Mouse (Mus musculus): ENCODE data around the gene Sar1b. TPM values are rescaled to one million over a fixed set of nuclear protein-coding genes. Genes with fewer than 3 reads are reported as not detected.
"Not testable (repeated sequence)": the region's sequence is repeated elsewhere in the genome, so short reads cannot be mapped to it uniquely, and the experiment has no call there.

The Sar1b gene
- 144 and 146 TPM in 2 replicates for polyA plus RNA-seq (2016; fragmentation: Nextera tagmentation; extraction: Ambion mirVana)

- H3K4me1 ChIP-seq = peaks cover 13% of the 10 kb centered on the region
- H3K27ac ChIP-seq = no peak within 1 kb of the TSS
- H3K9me3 ChIP-seq = no peaks in the 10 kb centered on the region
- peak within 1 kb of the TSS; percentile 75 for H3K4me3 ChIP-seq
- H3K27me3 ChIP-seq (replicated peaks) = no peaks in the 10 kb centered on the region
- no peaks in the 10 kb centered on the region for H3K36me3 ChIP-seq
- WGBS = 2% methylated on average over 30 of the region's 30 CpGs
- H3K9ac ChIP-seq = peak within 1 kb of the TSS; percentile 73
- ATAC-seq (ENCODE audit: low FRiP score, low read depth) = peak; percentile 88
- H3K4me2 ChIP-seq (replicated peaks) = peak within 1 kb of the TSS; percentile 94
Observed at GRCm38 (mm10) chr11:51763213-51763907, at the start of gene Sar1b, which contains the start of gene Sec24a. Gene Sar1b, plus strand, starts transcription at chr11:51763687. Gene Sec24a, minus strand, starts transcription at chr11:51763634.

- Histone ChIP-seq H3K9me3 (no peaks in the 10 kb centered on the region), H3K4me2 (replicated peaks) (no peak overlapping the region), H3K27ac (no peak overlapping the region), H3K27me3 (replicated peaks) (no peaks in the 10 kb centered on the region), H3K4me1 (no peaks in the 10 kb centered on the region), H3K4me3 (no peak overlapping the region), H3K9ac (no peak overlapping the region), H3K36me3 (peaks cover 55% of the 10 kb centered on the region)
- 94% methylated on average over 11 of the region's 11 CpGs for WGBS
- no peak for ATAC-seq (ENCODE audit: low FRiP score, low read depth)
Observed at GRCm38 (mm10) chr11:51721066-51721465, 42.4 kb upstream of the Sar1b start.

GRCm38 (mm10) chr11:51732883-51733282 lies 30.6 kb upstream of the Sar1b start:
- no peak overlapping the region for H3K27ac ChIP-seq
- WGBS = 93% methylated on average over 1 of the region's 1 CpGs

GRCm38 (mm10) chr11:51734218-51734617 lies 29.3 kb upstream of the Sar1b start:
- ATAC-seq (ENCODE audit: low FRiP score, low read depth) = not testable (repeated sequence)
- WGBS = 96% methylated on average over 13 of the region's 13 CpGs

More at GRCm38 (mm10) chr11:51732883-51733282, 30.6 kb upstream of the Sar1b start:
- Histone ChIP-seq H3K9me3 (no peaks in the 10 kb centered on the region), H3K4me3 (no peak overlapping the region), H3K9ac (no peak overlapping the region), H3K4me1 (no peaks in the 10 kb centered on the region), H3K27me3 (replicated peaks) (no peaks in the 10 kb centered on the region), H3K4me2 (replicated peaks) (no peak overlapping the region), H3K36me3 (peaks cover 34% of the 10 kb centered on the region)
- no peak for ATAC-seq (ENCODE audit: low FRiP score, low read depth)

GRCm38 (mm10) chr11:51738651-51739403 lies 24.7 kb upstream of the Sar1b start:
- Histone ChIP-seq H3K4me1 (no peaks in the 10 kb centered on the region), H3K27me3 (replicated peaks) (no peaks in the 10 kb centered on the region), H3K4me3 (no peak overlapping the region), H3K9ac (no peak overlapping the region), H3K27ac (no peak overlapping the region), H3K4me2 (replicated peaks) (no peak overlapping the region), H3K9me3 (no peaks in the 10 kb centered on the region), H3K36me3 (peaks cover 35% of the 10 kb centered on the region)
- ATAC-seq (ENCODE audit: low FRiP score, low read depth) = no peak
- 82% methylated on average over 3 of the region's 3 CpGs for WGBS

More at GRCm38 (mm10) chr11:51734218-51734617, 29.3 kb upstream of the Sar1b start:
- H3K4me2 ChIP-seq (replicated peaks); H3K9ac ChIP-seq; H3K27me3 ChIP-seq (replicated peaks); H3K9me3 ChIP-seq; H3K27ac ChIP-seq; H3K4me1 ChIP-seq; H3K4me3 ChIP-seq: not testable (repeated sequence)
- peaks cover 34% of the 10 kb centered on the region for H3K36me3 ChIP-seq

- 96% methylated on average over 3 of the region's 3 CpGs for WGBS
Observed at GRCm38 (mm10) chr11:51740701-51741100, 22.8 kb upstream of the Sar1b start.

GRCm38 (mm10) chr11:51746096-51746495 lies 17.4 kb upstream of the Sar1b start:
- no peak overlapping the region for H3K9ac ChIP-seq
- H3K36me3 ChIP-seq = peaks cover 25% of the 10 kb centered on the region
- 90% methylated on average over 1 of the region's 1 CpGs for WGBS
- H3K4me1 ChIP-seq = no peaks in the 10 kb centered on the region
- H3K27ac ChIP-seq = no peak overlapping the region
- no peaks in the 10 kb centered on the region for H3K9me3 ChIP-seq
- H3K4me3 ChIP-seq = no peak overlapping the region
- ATAC-seq (ENCODE audit: low FRiP score, low read depth) = no peak
- H3K4me2 ChIP-seq (replicated peaks) = no peak overlapping the region
- no peaks in the 10 kb centered on the region for H3K27me3 ChIP-seq (replicated peaks)

More at GRCm38 (mm10) chr11:51740701-51741100, 22.8 kb upstream of the Sar1b start:
- H3K9me3 ChIP-seq = no peaks in the 10 kb centered on the region
- H3K9ac ChIP-seq = no peak overlapping the region
- no peak overlapping the region for H3K27ac ChIP-seq
- no peak overlapping the region for H3K4me2 ChIP-seq (replicated peaks)
- H3K27me3 ChIP-seq (replicated peaks) = no peaks in the 10 kb centered on the region
- no peak overlapping the region for H3K4me3 ChIP-seq
- no peaks in the 10 kb centered on the region for H3K4me1 ChIP-seq
- no peak for ATAC-seq (ENCODE audit: low FRiP score, low read depth)
- peaks cover 37% of the 10 kb centered on the region for H3K36me3 ChIP-seq

- H3K27ac ChIP-seq; H3K36me3 ChIP-seq; H3K4me2 ChIP-seq (replicated peaks); H3K4me3 ChIP-seq; H3K9me3 ChIP-seq; H3K27me3 ChIP-seq (replicated peaks); H3K9ac ChIP-seq; ATAC-seq (ENCODE audit: low FRiP score, low read depth): not testable (repeated sequence)
- peaks cover 12% of the 10 kb centered on the region for H3K4me1 ChIP-seq
- 80% methylated on average over 6 of the region's 6 CpGs for WGBS
Observed at GRCm38 (mm10) chr11:51751623-51752225, 11.8 kb upstream of the Sar1b start.

GRCm38 (mm10) chr11:51755621-51756311 lies 7.7 kb upstream of the Sar1b start:
- Histone ChIP-seq H3K4me1 (peaks cover 12% of the 10 kb centered on the region), H3K27me3 (replicated peaks) (no peaks in the 10 kb centered on the region), H3K4me2 (replicated peaks) (peak overlapping the region; percentile 88), H3K4me3 (peak overlapping the region; percentile 98), H3K9me3 (no peaks in the 10 kb centered on the region), H3K27ac (peak overlapping the region; percentile 32; the same call in 1 of the 2 replicates), H3K9ac (peak overlapping the region; percentile 95), H3K36me3 (no peaks in the 10 kb centered on the region)
- peak; percentile 81 for ATAC-seq (ENCODE audit: low FRiP score, low read depth)
- WGBS = under 1% methylated on average over 46 of the region's 46 CpGs

- Histone ChIP-seq H3K4me3 (peak overlapping the region; percentile 98), H3K4me2 (replicated peaks) (peak overlapping the region; percentile 88), H3K27me3 (replicated peaks) (no peaks in the 10 kb centered on the region), H3K27ac (peak overlapping the region; percentile 32; the same call in 1 of the 2 replicates), H3K36me3 (no peaks in the 10 kb centered on the region), H3K9ac (peak overlapping the region; percentile 95), H3K4me1 (peaks cover 12% of the 10 kb centered on the region), H3K9me3 (no peaks in the 10 kb centered on the region)
- WGBS = under 1% methylated on average over 41 of the region's 41 CpGs
- ATAC-seq (ENCODE audit: low FRiP score, low read depth) = peak; percentile 97
Observed at GRCm38 (mm10) chr11:51756352-51756771, 7.1 kb upstream of the Sar1b start.

GRCm38 (mm10) chr11:51757023-51757422 lies 6.5 kb upstream of the Sar1b start:
- H3K4me3 ChIP-seq = peak overlapping the region; percentile 98
- WGBS = 75% methylated on average over 11 of the region's 11 CpGs
- peak overlapping the region; percentile 95; the same call in 1 of the 2 replicates for H3K9ac ChIP-seq
- H3K9me3 ChIP-seq = no peaks in the 10 kb centered on the region
- peak overlapping the region; percentile 88 for H3K4me2 ChIP-seq (replicated peaks)
- no peaks in the 10 kb centered on the region for H3K36me3 ChIP-seq
- no peaks in the 10 kb centered on the region for H3K27me3 ChIP-seq (replicated peaks)
- no peak for ATAC-seq (ENCODE audit: low FRiP score, low read depth)
- 0 out of 2 replicates have a peak overlapping the region, but pooled peaks have one; percentile 32 for H3K27ac ChIP-seq
- H3K4me1 ChIP-seq = peaks cover 12% of the 10 kb centered on the region

All from neural tube, embryonic 12.5 days (tissue).